Mouse (Mus musculus) midbrain, embryonic 14.5 days (tissue): ENCODE results near the gene Tom1l2. TPM values are rescaled to one million over a fixed set of nuclear protein-coding genes. Genes with fewer than 3 reads are reported as not detected.

Experiments
- ATAC-seq: fragments of 200-750 bp; cut with Nextera tagmentation; 2 replicates; pipeline ENCODE4 v1.8.0; 2017; ENCODE audit warnings: moderate number of reproducible peaks, moderate library complexity; ENCODE audit not compliant: low FRiP score, low TSS enrichment
- DNase-seq: peaks from one replicate; pipeline ENCODE4 v3.0.0-alpha.2; 2015
- H3K27ac ChIP-seq: fragments of 300-500 bp; sonication (generic); replicated peaks from 2 replicates; pipeline ENCODE4 v1.5.1; 2014; ENCODE audit warnings: mild to moderate bottlenecking, low read depth, low read length, moderate library complexity
- H3K27me3 ChIP-seq: fragments of 300-500 bp; sonication (generic); 2 replicates; pipeline ENCODE4 v1.6.1; 2014; ENCODE audit warnings: low read length, control low read depth, mixed read lengths; ENCODE audit not compliant: control insufficient read depth, insufficient read depth
- H3K36me3 ChIP-seq: fragments of 300-500 bp; sonication (generic); 2 replicates; pipeline ENCODE4 v1.6.1; 2014; ENCODE audit warnings: low read length, control low read depth; ENCODE audit not compliant: control insufficient read depth, insufficient read depth
- H3K4me1 ChIP-seq: fragments of 300-500 bp; sonication (generic); 2 replicates; pipeline ENCODE4 v1.6.1; 2014; ENCODE audit warnings: mild to moderate bottlenecking, antibody characterized with exemption, low read length, control low read depth; ENCODE audit not compliant: control insufficient read depth, insufficient read depth
- H3K4me2 ChIP-seq: fragments of 300-500 bp; sonication (generic); 2 replicates; pipeline ENCODE4 v1.6.1; 2014; ENCODE audit warnings: mild to moderate bottlenecking, low read length, moderate library complexity
- H3K4me3 ChIP-seq: fragments of 300-500 bp; sonication (generic); replicated peaks from 2 replicates; pipeline ENCODE4 v1.5.1; 2014; ENCODE audit warnings: low read depth, low read length
- H3K9ac ChIP-seq: fragments of 300-500 bp; sonication (generic); replicated peaks from 2 replicates; pipeline ENCODE4 v1.6.1; 2014; ENCODE audit warnings: mild to moderate bottlenecking, low read length, moderate library complexity
- H3K9me3 ChIP-seq: fragments of 300-500 bp; sonication (generic); 2 replicates; pipeline ENCODE4 v1.6.1; 2016; ENCODE audit warnings: low read length, control low read depth, mixed read lengths; ENCODE audit not compliant: control insufficient read depth
- WGBS: fragments of 180-500 bp; shearing (Covaris S2); extraction: QIAGEN DNeasy Blood & Tissue Kit; methylation state at CpG from one replicate; pipeline ENCODE4 v1.1.7; 2014; 5-methylcytosine and 5-hydroxymethylcytosine counted together
- polyA plus RNA-seq: library from polyadenylated mRNA; unstranded; fragments of >200 nt; fragmentation: Nextera tagmentation; extraction: Ambion mirVana; gene quantifications from 2 replicates; pipeline ENCODE4 v1.2.1, GENCODE M21; 2014

The Tom1l2 gene
- polyA plus RNA-seq, 1 experiment from 2014 or later, result 48.5 TPM

GRCm38 (mm10) chr11:60276408-60277093 lies 76.2 kb downstream of the Tom1l2 start:
- no peaks in the 10 kb centered on the region for H3K27me3 ChIP-seq
- peaks cover 18% of the 10 kb centered on the region for H3K4me1 ChIP-seq
- ATAC-seq (no peak), DNase-seq (no peak)
- no peak overlapping the region for H3K4me3 ChIP-seq
- no peaks in the 10 kb centered on the region for H3K9me3 ChIP-seq
- WGBS, result 79% methylated on average over 6 of the region's 6 CpGs
- no peak overlapping the region for H3K9ac ChIP-seq
- no peak overlapping the region for H3K4me2 ChIP-seq
- peak overlapping the region; percentile 80 for H3K27ac ChIP-seq
- peaks cover 10% of the 10 kb centered on the region; the same call in 1 of the 2 replicates for H3K36me3 ChIP-seq

- Histone ChIP-seq H3K27me3 (no peaks in the 10 kb centered on the region), H3K9me3 (no peaks in the 10 kb centered on the region), H3K36me3 (peaks cover 13% of the 10 kb centered on the region; the same call in 1 of the 2 replicates), H3K4me3 (no peak overlapping the region), H3K9ac (no peak overlapping the region), H3K4me1 (peaks cover 11% of the 10 kb centered on the region), H3K4me2 (no peak overlapping the region), H3K27ac (peak overlapping the region; percentile 16; the same call in 1 of the 2 replicates)
- no peak for ATAC-seq
- WGBS, result 78% methylated on average over 5 of the region's 5 CpGs
- no peak for DNase-seq
Observed at GRCm38 (mm10) chr11:60273273-60273805, 79.4 kb downstream of the Tom1l2 start.

- ATAC-seq (no peak), DNase-seq (no peak)
- Histone ChIP-seq H3K4me1 (peaks cover 14% of the 10 kb centered on the region), H3K27me3 (no peaks in the 10 kb centered on the region), H3K36me3 (peaks cover 12% of the 10 kb centered on the region; the same call in 1 of the 2 replicates), H3K9me3 (no peaks in the 10 kb centered on the region), H3K9ac (no peak overlapping the region), H3K27ac (no peak overlapping the region), H3K4me3 (no peak overlapping the region), H3K4me2 (no peak overlapping the region)
- 77% methylated on average over 3 of the region's 3 CpGs for WGBS
Observed at GRCm38 (mm10) chr11:60268563-60268962, 84.1 kb downstream of the Tom1l2 start.

GRCm38 (mm10) chr11:60265271-60265985 lies 87.3 kb downstream of the Tom1l2 start:
- no peaks in the 10 kb centered on the region for H3K9me3 ChIP-seq
- H3K27me3 ChIP-seq, result no peaks in the 10 kb centered on the region
- no peak overlapping the region for H3K9ac ChIP-seq
- ATAC-seq (no peak), DNase-seq (no peak)
- WGBS, result 95% methylated on average over 4 of the region's 4 CpGs
- no peak overlapping the region for H3K27ac ChIP-seq
- H3K4me1 ChIP-seq, result peaks cover 14% of the 10 kb centered on the region
- H3K4me3 ChIP-seq, result no peak overlapping the region
- H3K4me2 ChIP-seq, result no peak overlapping the region
- 0 out of 2 replicates have a peak, but pooled peaks cover 5% of the 10 kb centered on the region for H3K36me3 ChIP-seq

GRCm38 (mm10) chr11:60264651-60265050 lies 88.1 kb downstream of the Tom1l2 start:
- H3K4me3 ChIP-seq, result no peak overlapping the region
- ATAC-seq (no peak), DNase-seq (peak; percentile 45)
- no peaks in the 10 kb centered on the region for H3K27me3 ChIP-seq
- 65% methylated on average over 1 of the region's 1 CpGs for WGBS
- H3K9ac ChIP-seq, result no peak overlapping the region
- no peak overlapping the region for H3K4me2 ChIP-seq
- H3K36me3 ChIP-seq, result 0 out of 2 replicates have a peak, but pooled peaks cover 3% of the 10 kb centered on the region
- peak overlapping the region; percentile 26; the same call in 1 of the 2 replicates for H3K27ac ChIP-seq
- H3K9me3 ChIP-seq, result no peaks in the 10 kb centered on the region
- peaks cover 14% of the 10 kb centered on the region for H3K4me1 ChIP-seq

- H3K9me3 ChIP-seq, result no peaks in the 10 kb centered on the region
- peaks cover 13% of the 10 kb centered on the region for H3K36me3 ChIP-seq
- H3K4me3 ChIP-seq, result no peak overlapping the region
- ATAC-seq, result no peak
- DNase-seq, result peak; percentile 31
- peak overlapping the region; percentile 69 for H3K27ac ChIP-seq
- WGBS, result 64% methylated on average over 4 of the region's 4 CpGs
- H3K4me2 ChIP-seq, result no peak overlapping the region
- no peaks in the 10 kb centered on the region for H3K27me3 ChIP-seq
- peaks cover 14% of the 10 kb centered on the region for H3K4me1 ChIP-seq
- H3K9ac ChIP-seq, result no peak overlapping the region
Observed at GRCm38 (mm10) chr11:60262396-60262795, 90.3 kb downstream of the Tom1l2 start.

- Histone ChIP-seq H3K4me1 (peaks cover 14% of the 10 kb centered on the region), H3K9ac (no peak overlapping the region), H3K27ac (no peak overlapping the region), H3K9me3 (no peaks in the 10 kb centered on the region), H3K4me3 (no peak overlapping the region), H3K4me2 (no peak overlapping the region), H3K36me3 (peaks cover 18% of the 10 kb centered on the region), H3K27me3 (no peaks in the 10 kb centered on the region)
- WGBS, result 91% methylated on average over 3 of the region's 3 CpGs
- ATAC-seq (no peak), DNase-seq (no peak)
Observed at GRCm38 (mm10) chr11:60260743-60261142, 92.0 kb downstream of the Tom1l2 start.

GRCm38 (mm10) chr11:60257696-60258095 lies 95.0 kb downstream of the Tom1l2 start:
- no peak overlapping the region for H3K9ac ChIP-seq
- peaks cover 28% of the 10 kb centered on the region for H3K36me3 ChIP-seq
- H3K27me3 ChIP-seq, result no peaks in the 10 kb centered on the region
- no peak overlapping the region for H3K27ac ChIP-seq
- no peaks in the 10 kb centered on the region for H3K9me3 ChIP-seq
- WGBS, result 85% methylated on average over 2 of the region's 2 CpGs
- ATAC-seq (no peak), DNase-seq (no peak)
- H3K4me2 ChIP-seq, result no peak overlapping the region
- H3K4me3 ChIP-seq, result no peak overlapping the region
- no peaks in the 10 kb centered on the region; the same call in 1 of the 2 replicates for H3K4me1 ChIP-seq
